Mouse (Mus musculus) monocyte, adult 2 months (primary cell): ENCODE results near the gene Urm1.
"Not testable (repeated sequence)": the region's sequence is repeated elsewhere in the genome, so short reads cannot be mapped to it uniquely, and the experiment has no call there.

Source experiments
- DNase-seq, 2 experiments: peaks; one replicate each; pipeline ENCODE4 v3.0.0; 2022; ENCODE audit warnings: low spot score in 2 of 2, low read depth in 1 of 2

The Urm1 gene

DNA sequence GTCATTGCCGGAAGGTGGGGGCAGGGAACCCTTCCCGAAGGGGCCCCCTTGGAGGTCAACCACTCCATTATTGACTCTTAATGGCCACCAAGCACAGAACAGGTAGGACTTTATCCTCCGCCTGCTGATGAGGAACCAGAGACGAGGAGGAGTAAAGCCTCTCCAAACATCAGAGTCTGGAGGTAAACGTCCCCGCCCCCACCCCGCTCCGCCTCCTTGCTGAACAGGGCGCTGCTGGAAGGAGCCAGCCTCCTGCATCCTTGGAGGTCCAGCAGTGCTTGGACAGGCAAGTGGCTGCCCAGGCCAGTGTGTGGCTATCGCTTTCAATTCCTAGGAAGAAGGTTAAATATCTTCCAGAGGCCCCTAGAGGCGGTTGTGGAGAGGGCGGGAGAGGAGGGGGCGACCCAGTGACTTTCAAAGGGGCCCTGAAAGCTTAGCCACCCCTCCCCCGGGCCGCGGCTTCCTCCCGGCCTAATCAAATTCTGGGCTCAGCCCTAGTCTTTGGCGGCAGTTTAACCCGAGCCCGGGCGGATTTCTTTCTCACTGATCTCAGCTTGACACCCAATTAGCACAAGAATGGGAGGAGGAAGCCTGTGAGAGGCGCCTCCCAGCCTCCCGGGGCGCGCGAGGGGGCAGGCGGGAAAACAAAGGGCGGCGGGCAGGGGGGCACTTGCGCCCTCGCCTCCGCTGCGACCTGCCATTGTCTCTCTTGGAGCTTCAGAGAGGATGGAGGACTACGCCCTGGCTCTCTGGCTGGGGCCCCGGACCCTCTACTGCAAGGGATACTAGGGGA is at the start of gene Urm1:
TSS of gene Urm1 (plus strand) at position 51 of the 793 bp plus-strand sequence.
- no peak for DNase-seq

DNA sequence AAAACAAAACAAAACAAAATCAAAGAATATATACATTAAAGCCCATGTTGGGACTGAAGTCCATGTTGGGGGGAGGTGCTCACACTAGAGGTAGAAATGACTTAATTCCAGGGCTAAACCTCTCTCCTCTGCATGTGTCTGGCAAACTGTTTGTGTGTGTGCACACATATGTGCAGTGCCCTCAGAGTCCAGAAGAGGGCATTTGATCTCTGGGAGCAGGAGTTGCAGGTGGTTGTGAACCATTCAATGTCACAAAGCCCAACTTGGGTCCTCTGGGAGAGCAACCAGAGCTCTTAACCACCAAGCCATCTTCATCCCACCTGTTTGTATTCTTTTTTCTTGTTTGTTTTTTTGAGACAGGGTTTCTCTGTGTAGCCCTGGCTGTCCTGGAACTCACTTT is 49.7 kb upstream of the Urm1 start:
- DNase-seq, result no peak

DNA sequence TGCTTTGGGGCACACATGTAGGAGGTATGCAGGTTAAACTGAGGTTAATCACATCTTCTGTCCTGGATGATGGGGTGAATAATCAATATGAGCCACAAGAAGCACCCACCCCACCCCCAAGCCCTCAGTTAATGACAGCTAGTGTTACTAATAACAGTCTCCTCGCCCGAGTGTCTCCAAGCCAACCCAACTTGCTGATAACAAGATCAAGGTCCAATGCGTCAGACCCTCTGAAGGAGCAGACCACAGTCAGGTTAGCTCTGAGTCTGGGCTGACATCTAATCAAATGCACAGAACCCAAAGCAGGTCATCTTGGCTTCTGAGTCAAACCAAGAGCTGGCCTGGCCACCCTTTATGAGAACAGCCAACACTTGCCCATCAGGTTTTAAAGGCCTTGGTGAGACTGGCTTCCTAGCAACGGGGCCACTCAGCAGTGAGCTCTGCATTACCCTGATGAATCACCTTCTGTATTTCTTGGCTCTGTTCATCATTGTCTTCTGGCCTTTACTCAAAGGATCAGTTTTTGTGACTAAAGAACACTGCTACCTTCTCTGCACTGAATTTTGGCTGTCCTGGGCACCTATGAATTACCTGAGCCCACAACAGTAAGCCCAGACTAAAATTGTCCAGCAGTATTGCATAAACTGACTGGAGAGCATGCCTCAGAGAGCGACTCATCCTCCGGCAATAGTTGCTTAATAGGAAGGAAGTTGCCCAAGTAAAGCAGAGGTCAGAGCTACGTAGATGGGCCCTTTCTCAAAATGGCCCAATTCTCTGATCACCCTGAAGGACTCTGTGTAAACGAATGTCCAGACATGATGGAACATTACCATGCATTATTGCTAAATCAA is 48.0 kb upstream of the Urm1 start:
- peak; percentile 27 to 30 for DNase-seq

DNA sequence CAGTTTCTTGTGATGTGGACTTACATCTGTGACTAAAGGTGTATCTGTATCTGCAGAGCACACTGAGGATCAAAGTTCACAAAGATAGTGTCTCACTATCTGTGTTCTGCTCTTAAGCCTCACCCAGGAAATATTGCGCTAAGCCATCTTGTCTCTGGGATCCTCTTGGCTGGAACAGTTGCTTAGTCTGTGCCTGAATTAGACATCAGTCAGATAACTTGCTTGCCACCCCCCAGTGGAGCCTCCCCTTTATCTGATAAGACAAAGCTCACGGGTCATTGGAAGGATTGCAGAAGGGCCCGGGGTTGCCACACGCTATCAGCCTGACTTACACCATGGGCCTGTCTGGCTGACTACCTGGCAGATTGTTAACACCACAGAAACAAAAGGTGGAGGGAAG is 46.6 kb upstream of the Urm1 start:
- DNase-seq, result no peak

DNA sequence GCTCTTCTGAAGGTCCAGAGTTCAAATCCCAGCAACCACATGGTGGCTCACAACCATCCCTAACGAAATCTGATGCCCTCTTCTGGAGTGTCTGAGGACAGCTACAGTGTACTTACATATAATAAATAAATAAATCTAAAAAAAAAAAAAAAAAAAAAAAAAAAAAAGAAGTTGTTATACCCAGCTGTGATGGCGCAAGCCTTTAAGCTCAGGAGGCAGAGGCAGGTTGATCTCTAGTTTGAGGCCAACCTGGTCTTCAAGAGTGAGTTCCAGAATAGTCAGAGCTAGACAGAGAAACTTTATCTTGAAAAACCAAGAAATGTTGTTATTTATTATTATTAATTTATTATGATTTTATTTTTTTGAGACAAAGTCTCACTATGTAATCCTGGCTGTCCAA is 38.6 kb upstream of the Urm1 start:
- not testable (repeated sequence) for DNase-seq

DNA sequence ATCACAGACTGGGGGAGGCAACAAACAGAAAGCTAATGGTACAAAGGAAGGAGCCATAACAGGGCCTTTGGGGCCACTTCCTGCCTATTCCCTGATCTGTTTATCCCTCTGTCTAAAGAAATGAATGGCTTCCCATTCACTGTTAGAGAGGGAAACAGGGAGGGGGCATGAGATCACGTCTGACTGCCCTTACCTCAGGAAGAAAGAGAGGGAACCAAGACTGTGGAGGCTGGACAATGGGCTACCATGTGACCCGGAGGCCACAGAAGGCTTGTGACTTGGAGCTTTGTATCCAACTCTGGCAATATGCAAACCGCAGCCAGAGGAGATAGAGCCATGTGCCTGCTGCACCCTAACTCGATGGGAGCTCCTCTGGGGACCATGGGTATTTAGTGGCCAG is 35.6 kb upstream of the Urm1 start:
- DNase-seq, result no peak

DNA sequence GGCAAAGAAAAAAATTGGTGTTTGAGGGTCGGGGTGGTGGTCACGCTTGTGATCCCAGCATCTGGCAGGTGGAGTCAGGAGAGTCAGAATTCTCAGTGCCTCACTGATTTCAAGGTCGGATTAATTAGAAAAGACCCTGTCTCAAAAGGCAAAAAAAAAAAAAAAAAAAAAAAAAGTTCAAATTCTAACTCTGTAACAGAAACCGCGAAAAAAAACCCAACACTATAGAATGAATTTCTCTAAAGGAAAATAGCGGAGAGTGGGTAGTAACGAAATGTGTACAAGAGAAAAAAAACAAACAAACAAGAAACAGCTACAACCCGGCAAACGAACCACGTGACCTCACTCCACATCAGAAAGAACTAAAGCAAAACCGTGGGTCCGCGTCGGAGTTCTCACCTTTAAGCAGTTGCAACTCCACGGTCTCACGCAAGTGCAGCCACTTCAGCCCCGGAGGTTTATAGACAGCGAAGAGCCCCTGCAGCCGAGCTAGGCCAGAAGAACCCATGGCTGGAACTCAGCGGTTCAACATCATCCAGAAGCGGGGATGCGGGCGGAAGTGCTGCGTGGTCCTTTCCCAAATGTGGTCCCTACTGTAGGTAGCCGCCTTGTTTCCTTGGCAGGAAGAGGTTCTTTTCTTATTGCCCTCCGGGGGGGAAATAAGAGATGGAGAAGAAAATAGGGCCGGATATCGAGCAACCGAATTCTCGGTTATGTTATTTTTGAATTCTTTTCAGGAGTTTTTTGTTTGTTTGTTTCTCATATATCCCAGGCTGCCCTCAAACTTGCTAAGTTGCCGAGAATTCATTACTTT is 32.6 kb upstream of the Urm1 start, which contains the start of gene Coq4:
TSS of gene Coq4 (plus strand) at position 390 of the 814 bp plus-strand sequence.
- peak; percentile 68 to 79 for DNase-seq

DNA sequence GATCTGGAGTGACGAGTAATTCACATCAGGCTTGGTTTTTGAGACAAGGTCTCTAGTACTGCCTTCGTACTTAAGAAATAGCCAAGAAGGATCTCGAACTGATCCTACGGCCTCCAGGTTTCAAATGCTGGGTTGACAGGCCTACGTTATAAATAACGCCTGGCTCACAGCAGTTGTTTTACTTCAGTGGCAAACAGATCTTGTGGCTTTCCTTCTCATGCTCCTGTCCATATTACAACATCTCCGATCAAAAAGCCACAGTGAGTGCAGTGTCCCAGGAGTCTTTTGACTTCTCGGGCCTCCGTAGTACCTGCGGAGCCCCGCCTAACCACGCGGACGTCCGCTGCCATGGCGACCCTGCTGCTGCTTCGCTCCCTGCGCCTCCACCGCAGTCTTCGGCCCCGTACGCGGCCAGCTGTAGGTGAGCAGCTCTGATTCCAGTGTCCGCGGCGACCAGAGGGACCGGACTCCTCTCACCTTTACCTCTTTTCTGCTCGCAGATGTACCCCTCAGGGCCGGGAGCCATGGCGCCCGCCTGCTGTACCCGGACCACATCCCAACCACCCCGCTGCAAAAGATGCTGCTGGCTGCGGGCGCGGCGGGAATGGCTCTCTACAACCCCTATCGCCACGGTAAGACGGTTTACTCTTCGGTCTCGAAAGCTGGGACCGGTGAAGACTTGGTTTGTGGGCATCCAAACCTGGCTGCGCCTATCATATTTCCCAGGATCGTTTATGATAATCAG is 31.8 kb upstream of the Urm1 start, which contains the start of gene Trub2:
TSS of gene Trub2 (minus strand) at position 566 of the 745 bp plus-strand sequence.
- DNase-seq, result peak in 1 of 2 experiments; percentile 48

DNA sequence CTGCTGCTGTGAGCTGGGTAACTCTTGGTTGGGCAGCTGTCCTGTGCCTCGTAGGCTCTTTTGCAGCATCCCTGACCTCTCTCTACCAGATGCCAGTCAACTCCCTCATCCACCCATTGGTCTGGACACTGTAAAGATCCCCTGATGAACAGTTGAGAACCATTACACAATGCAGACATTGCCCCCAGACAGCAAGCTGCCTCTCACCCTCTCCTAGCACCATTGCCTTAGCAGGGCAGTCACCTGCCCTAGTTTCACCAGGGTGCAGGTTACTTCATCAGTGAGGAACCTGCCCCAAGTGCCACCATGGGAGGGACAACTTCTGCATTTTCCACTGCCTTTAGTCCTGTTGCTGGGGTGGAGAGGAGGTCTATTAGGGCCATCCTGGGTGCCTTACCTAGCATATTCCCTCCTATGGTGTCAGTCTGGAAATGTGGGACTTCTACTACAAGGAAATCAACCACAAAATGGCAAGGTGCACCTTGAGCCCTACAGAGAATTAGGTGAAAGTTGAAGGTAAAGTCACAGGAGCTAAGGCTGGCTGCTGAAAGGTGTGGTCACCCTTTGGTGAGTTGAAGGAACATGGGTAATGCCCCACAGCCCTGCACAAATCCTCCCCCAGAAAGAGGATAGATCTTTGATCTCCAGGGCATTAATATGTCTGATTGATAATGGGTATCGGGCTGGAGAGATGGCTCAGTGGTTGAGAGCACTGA is 26.9 kb upstream of the Urm1 start:
- DNase-seq, result no peak

DNA sequence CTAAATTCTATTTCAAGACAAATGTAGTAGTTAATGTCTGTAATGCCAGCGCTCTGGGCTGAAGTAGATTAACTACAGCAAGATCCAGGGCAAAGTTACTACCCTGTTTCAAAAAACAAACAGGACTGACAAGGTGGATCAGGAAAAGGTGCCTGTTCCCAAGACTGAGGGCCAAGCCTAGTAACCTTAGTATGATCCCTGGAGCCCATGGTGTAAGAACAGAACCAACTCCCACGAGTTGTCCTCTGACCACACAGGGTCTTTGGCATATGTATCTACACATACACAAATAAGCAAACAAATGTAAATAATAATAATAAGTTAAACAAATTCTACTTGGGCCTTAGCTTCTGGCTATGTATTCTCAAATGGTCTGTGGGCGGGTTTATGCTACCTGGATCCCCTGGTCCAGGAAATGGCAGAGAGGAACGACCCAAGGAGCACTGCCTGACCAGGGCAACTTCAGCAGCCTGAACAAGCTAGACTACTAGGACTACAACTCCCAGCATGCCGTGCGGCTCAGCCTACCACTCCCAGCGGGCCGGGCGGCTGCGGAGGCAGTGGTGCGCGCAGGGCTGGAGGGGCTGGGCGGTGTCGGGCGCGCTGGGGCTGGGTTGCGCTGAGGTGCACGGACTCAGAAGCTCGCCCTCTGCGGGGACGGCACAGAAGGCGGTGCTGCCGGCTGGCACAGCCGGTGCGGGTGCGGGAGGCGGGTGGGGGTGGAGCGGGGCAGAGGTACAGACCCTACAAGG is 17.6 kb upstream of the Urm1 start, which contains the start of gene Slc27a4:
TSS of gene Slc27a4 (plus strand) at position 560 of the 752 bp plus-strand sequence.
- peak; percentile 66 to 84 for DNase-seq

DNA sequence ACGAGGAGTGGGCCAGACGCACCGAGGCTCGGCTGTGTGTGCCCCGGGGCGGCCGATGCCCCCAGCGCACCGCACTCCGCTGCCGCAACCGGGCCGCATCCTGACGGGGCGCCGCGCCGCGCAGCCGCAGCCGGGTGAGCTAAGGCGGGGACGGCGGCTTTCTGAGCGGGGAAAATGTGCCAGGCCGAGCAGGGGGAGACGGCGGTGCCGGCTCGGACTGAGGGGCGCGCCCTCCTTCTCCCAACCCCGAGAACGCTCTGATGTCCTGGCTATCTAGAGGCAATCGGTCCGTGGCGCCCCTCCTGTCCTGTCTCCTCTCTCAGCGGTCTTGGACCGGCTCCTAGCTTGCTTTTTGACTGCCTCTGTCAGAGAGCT is 17.1 kb upstream of the Urm1 start:
- DNase-seq, result no peak

DNA sequence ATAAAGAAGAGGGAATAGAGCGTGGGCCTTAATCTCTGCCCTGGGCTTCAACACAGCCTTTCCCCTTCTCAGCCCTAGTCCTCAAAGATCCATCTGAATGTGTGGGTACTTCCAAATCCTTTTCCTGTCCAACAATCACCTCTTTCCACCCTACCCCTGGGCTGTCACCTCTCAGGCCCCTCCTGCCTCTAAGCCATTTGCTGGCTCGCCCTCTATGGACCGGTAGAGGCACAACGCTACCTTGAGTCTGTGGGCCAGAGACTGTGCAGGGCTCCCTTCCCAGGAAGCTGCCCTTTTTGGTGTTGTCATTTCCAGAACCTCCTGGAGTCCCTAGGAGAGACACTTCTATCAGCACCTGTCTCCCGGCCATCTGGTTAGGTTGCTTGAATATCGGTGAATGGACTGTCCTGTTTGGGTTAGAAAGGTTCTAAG is 16.5 kb upstream of the Urm1 start:
- no peak for DNase-seq

DNA sequence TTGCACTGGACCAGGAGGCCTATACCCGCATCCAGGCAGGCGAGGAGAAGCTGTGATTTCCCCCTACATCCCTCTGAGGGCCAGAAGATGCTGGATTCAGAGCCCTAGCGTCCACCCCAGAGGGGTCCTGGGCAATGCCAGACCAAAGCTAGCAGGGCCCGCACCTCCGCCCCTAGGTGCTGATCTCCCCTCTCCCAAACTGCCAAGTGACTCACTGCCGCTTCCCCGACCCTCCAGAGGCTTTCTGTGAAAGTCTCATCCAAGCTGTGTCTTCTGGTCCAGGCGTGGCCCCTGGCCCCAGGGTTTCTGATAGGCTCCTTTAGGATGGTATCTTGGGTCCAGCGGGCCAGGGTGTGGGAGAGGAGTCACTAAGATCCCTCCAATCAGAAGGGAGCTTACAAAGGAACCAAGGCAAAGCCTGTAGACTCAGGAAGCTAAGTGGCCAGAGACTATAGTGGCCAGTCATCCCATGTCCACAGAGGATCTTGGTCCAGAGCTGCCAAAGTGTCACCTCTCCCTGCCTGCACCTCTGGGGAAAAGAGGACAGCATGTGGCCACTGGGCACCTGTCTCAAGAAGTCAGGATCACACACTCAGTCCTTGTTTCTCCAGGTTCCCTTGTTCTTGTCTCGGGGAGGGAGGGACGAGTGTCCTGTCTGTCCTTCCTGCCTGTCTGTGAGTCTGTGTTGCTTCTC is 4.0 kb upstream of the Urm1 start:
- no peak for DNase-seq

DNA sequence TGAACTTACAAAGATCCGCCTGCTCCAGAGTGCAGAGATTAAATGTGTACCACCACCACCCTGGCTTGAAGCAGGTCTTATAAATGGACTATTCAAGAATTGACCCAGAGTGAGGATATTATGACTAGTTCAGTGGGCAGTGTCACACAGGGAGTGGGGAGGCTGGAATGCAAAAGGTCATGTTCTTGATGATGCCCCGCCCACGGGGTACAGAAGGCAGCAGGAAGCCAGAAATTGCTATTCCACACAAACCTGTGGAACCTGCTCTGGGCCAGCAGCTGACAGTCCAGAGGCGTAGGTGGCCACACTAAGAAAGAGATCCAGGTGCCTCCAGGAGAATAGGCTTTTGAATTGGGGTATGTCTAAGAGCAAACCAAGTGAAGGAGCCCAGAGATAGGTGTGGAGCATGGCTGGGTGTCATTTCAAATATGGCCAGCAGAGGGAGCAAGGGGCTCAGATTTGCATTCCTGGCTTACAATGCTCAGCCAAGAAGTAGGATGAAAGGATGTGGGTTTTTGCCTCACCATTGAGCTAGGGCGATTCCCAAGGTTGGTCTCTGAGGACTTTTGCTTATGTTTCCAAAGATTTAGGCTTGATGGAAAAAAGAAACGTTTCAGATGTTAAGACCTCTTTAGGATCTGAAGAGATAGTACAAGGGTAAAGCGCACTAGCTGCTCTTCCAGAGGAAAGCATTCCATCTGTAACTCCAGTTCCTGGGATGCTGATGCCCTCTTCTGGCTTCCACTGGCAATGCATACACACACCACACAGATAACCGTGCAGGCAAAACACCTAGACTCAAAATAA is 2.2 kb upstream of the Urm1 start:
- peak; percentile 55 to 64 for DNase-seq

DNA sequence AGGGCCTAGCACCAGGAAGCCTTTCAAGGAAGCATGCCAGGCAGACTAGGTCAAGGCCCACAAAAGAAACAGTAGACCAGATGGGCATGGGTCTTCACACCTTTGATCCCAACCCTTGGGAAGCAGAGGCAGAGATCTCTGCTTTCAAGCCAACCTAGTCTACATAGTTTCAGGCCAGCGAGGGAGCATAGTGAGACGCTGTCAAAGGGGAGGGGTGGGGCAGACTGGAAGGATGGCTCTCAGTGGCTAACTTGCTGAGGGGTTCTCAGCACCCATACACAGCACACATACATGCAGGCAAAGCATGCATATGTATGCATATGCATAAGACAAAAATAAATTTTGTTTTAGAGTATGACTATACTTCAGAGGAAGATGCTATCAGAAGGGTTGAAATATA is 512 bp upstream of the Urm1 start:
- no peak for DNase-seq

DNA sequence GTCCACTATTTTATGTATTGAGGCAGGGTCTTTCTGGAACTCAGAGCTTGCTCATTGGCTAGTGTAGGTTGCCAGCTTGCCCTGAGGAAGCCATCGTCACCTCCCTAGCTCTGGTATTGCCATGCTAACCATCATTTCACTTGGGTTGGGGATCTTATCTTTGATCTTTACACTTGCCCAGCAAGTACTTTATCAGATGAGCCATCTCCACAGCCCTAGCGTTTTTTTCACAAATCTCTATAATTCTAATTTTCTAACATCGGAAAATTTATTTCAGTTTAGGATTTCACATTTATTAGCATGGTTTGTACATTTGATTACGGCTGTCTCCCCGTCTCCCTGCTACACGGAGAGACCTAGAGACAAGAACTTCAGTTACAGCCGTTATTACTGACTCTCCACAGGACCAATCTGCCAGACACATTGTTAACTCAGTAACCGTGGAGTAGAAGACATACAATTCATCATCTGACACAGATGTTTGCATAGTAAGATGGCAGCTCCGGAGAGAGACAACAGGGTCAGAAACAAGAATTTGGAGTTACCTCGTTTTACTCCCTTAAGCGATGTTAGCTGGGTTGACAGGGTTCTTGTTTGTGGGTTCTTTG is 6.5 kb downstream of the Urm1 start:
- no peak for DNase-seq
